Mouse (Mus musculus) pancreas, adult 10 weeks (tissue): ENCODE results near the gene Alpk3. TPM values are rescaled to one million over a fixed set of nuclear protein-coding genes. Genes with fewer than 3 reads are reported as not detected.

Experiments
- polyA plus RNA-seq: library from polyadenylated mRNA; stranded (reverse); fragments of 350-450 nt; fragmentation: Illumina TruSeq; extraction: RNeasy Lipid Tissue Mini Kit (QIAGEN cat#74804); gene quantifications from one replicate; pipeline ENCODE4 v1.2.3, GENCODE M21; 2015; ENCODE audit warnings: low read depth, low replicate concordance; ENCODE audit not compliant: insufficient read depth

Alpk3 gene
- polyA plus RNA-seq = 0.98 TPM

GRCm38 (mm10) chr7:81057471-81057870 lies at the start of gene Alpk3:
TSS of gene Alpk3 (plus strand) at chr7:81057600.

GRCm38 (mm10) chr7:81114555-81114954 lies 57.2 kb downstream of the Alpk3 start, which contains the start of gene Slc28a1:
TSS of gene Slc28a1 (plus strand) at chr7:81114799.

Other genes with a start within 250 kb of the Alpk3 start
- 16.0 TPM for gene Iqgap1, start 231.6 kb upstream of the Alpk3 start, polyA plus RNA-seq
- gene Zscan2, start 196.7 kb upstream of the Alpk3 start, polyA plus RNA-seq = 1.4 TPM
- gene Wdr73, start 156.3 kb upstream of the Alpk3 start, polyA plus RNA-seq = 4.3 TPM
- 9.1 TPM for gene Nmb, start 152.5 kb upstream of the Alpk3 start, polyA plus RNA-seq
- 29.6 TPM for gene Sec11a, start 109.8 kb upstream of the Alpk3 start, polyA plus RNA-seq
- 12.7 TPM for gene Zfp592, start 63.9 kb upstream of the Alpk3 start, polyA plus RNA-seq
- not detected for gene Slc28a1, start 57.2 kb downstream of the Alpk3 start, polyA plus RNA-seq
- 5.9 TPM for gene Pde8a, start 156.0 kb downstream of the Alpk3 start, polyA plus RNA-seq